Mouse (Mus musculus) bone marrow macrophage, adult 2 months (primary cell): ENCODE results near the gene P4hb.

Experiments
- CTCF ChIP-seq: IDR thresholded peaks from 2 replicates; pipeline ENCODE4 v1.5.1; 2012; ENCODE audit warnings: low read depth, mild to moderate bottlenecking, low read length, moderate library complexity
- POLR2A ChIP-seq: IDR thresholded peaks from 2 replicates; pipeline ENCODE4 v1.6.1; 2012; ENCODE audit warnings: mild to moderate bottlenecking, low read depth, low read length, borderline replicate concordance

DNA sequence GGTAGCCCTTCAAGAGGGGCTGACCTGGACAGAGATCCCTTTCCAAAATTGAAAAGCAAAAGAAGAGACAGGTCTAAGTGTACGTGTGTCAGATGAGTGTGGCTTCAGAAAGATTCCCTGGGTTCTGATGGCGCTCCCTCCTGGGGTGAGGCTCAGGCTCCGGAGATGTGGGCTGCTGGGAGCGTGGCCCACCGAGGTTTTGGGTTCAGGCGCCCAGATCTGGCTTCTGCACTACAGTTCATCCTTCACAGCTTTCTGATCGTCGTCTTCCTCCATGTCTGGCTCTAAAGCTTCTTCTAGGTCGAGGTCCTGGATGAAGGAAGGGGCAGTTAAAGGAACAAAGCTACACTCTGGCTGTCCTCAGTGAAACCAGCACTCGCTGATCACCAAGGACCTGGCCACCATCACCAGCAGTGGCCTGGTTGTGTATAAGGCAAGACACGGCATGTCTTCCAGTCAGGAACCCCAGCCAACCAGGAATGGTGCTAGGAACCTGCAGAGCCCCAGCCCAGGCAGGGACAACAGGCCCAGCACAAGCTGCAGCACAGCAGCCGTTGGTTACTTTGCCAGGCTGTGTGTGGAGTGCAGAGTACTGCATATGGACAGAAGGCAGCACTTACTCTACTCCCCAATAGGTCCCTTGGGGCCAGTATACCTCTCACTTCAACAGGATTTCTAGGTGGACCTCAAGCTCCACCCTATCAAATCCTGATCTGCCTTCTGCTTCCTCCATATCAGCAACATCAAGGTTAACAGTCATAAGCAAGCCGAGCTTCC lies 11.9 kb downstream of the P4hb start:
- TF ChIP-seq CTCF (no peak), POLR2A (no peak)
